Mouse (Mus musculus) neural tube, embryonic 13.5 days (tissue): ENCODE measurements around the gene F7. TPM values are rescaled to one million over a fixed set of nuclear protein-coding genes. Genes with fewer than 3 reads are reported as not detected.

Experiments used
- ATAC-seq: fragments of 200-750 bp; cut with Nextera tagmentation; 2 replicates; pipeline ENCODE4 v1.8.0; 2017; ENCODE audit warnings: low read depth, mild to moderate bottlenecking, moderate TSS enrichment, moderate library complexity
- H3K27ac ChIP-seq: fragments of 300-500 bp; sonication (generic); replicated peaks from 2 replicates; pipeline ENCODE4 v1.5.1; 2015; ENCODE audit warnings: moderate library complexity, mild to moderate bottlenecking, inconsistent platforms
- H3K27me3 ChIP-seq: fragments of 300-500 bp; sonication (generic); 2 replicates; pipeline ENCODE4 v1.6.1; 2015; ENCODE audit warnings: mild to moderate bottlenecking, inconsistent platforms
- H3K36me3 ChIP-seq: fragments of 300-500 bp; sonication (generic); 2 replicates; pipeline ENCODE4 v1.6.1; 2015; ENCODE audit warnings: mild to moderate bottlenecking, inconsistent platforms
- H3K4me1 ChIP-seq: fragments of 300-500 bp; sonication (generic); replicated peaks from 2 replicates; pipeline ENCODE4 v1.6.1; 2015; ENCODE audit warnings: inconsistent platforms
- H3K4me2 ChIP-seq: fragments of 300-500 bp; sonication (generic); 2 replicates; pipeline ENCODE4 v1.6.1; 2015; ENCODE audit warnings: inconsistent platforms, mild to moderate bottlenecking, moderate library complexity
- H3K4me3 ChIP-seq: fragments of 300-500 bp; sonication (generic); 2 replicates; pipeline ENCODE4 v1.5.1; 2015; ENCODE audit warnings: mild to moderate bottlenecking, inconsistent platforms
- H3K9ac ChIP-seq: fragments of 300-500 bp; sonication (generic); 2 replicates; pipeline ENCODE4 v1.6.1; 2015; ENCODE audit warnings: moderate library complexity, mild to moderate bottlenecking, inconsistent platforms
- H3K9me3 ChIP-seq: fragments of 300-500 bp; sonication (generic); 2 replicates; pipeline ENCODE4 v1.6.1; 2016; ENCODE audit warnings: inconsistent platforms
- WGBS: fragments of 180-500 bp; shearing (Covaris S2); methylation state at CpG from one replicate; pipeline ENCODE4 v1.1.7; 2015; 5-methylcytosine and 5-hydroxymethylcytosine counted together
- polyA plus RNA-seq: library from polyadenylated mRNA; unstranded; fragments of >200 nt; fragmentation: Nextera tagmentation; extraction: Ambion mirVana; gene quantifications from 2 replicates; pipeline ENCODE4 v1.2.1, GENCODE M21; 2015

The F7 gene
- 0.10 TPM in 1 of 2 replicates, not detected in the other for polyA plus RNA-seq

DNA sequence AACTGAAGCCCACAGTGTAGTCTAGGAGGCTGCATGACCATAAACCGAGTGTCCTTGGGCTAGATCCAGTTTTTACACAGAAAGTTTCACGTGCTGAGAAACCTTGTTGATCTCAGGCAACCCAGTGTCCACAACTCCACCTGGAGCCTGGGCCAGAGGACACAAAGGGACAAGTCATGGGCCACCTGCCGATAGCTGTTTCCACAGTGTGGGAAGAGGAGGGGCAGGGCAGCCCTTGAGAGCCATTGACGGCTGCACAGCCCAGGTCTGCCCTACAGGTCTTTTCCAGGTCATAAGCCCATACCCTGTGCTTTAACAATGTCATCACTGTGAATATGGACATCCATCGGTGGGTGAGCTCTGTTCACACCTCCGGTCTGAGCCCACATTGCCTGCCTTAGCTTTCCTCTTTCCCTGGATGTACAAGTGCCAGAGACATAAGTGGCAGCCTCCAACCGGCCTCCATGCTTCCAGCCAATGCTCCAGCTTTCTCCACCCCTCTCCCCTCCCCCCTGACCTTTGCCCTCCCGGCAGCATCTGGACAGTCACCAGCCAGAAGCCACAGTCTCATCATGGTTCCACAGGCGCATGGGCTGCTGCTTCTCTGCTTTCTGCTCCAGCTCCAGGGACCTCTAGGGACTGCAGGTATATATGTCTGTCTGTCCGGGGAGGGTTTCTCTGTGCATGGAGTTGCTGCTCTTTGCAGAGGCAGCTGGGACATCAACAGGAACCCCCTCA, at the start of gene F7:
Gene F7 (plus strand): TSS at position 548 of the 738 bp plus-strand sequence.
- Histone ChIP-seq H3K4me3 (no peak within 1 kb of the TSS), H3K4me2 (no peak within 1 kb of the TSS), H3K9ac (no peak within 1 kb of the TSS), H3K9me3 (no peaks in the 10 kb centered on the region), H3K4me1 (no peaks in the 10 kb centered on the region), H3K27me3 (no peaks in the 10 kb centered on the region), H3K27ac (no peak within 1 kb of the TSS), H3K36me3 (peaks cover 10% of the 10 kb centered on the region)
- 70% methylated on average over 10 of the region's 10 CpGs for WGBS
- 0 out of 2 replicates have a peak, but pooled peaks have one; percentile 8 for ATAC-seq

GRCm38 (mm10) chr8:12976290-12976689, 49.5 kb upstream of the F7 start:
- H3K36me3 ChIP-seq, result peaks cover 88% of the 10 kb centered on the region
- no peak overlapping the region for H3K27ac ChIP-seq
- H3K4me2 ChIP-seq, result no peak overlapping the region
- 84% methylated on average over 11 of the region's 11 CpGs for WGBS
- H3K9me3 ChIP-seq, result no peaks in the 10 kb centered on the region
- no peaks in the 10 kb centered on the region for H3K27me3 ChIP-seq
- no peaks in the 10 kb centered on the region; the same call in none of the 2 replicates for H3K4me1 ChIP-seq
- no peak overlapping the region for H3K4me3 ChIP-seq
- no peak for ATAC-seq
- H3K9ac ChIP-seq, result no peak overlapping the region

GRCm38 (mm10) chr8:12976723-12977122, 49.1 kb upstream of the F7 start:
- no peak overlapping the region for H3K9ac ChIP-seq
- ATAC-seq, result no peak
- H3K27ac ChIP-seq, result no peak overlapping the region
- H3K4me1 ChIP-seq, result no peaks in the 10 kb centered on the region; the same call in none of the 2 replicates
- H3K4me2 ChIP-seq, result no peak overlapping the region
- H3K36me3 ChIP-seq, result peaks cover 92% of the 10 kb centered on the region
- H3K4me3 ChIP-seq, result no peak overlapping the region
- H3K9me3 ChIP-seq, result no peaks in the 10 kb centered on the region
- no peaks in the 10 kb centered on the region for H3K27me3 ChIP-seq
- 59% methylated on average over 5 of the region's 5 CpGs for WGBS

- no peak overlapping the region for H3K9ac ChIP-seq
- 82% methylated on average over 12 of the region's 12 CpGs for WGBS
- H3K27ac ChIP-seq, result no peak overlapping the region
- no peak for ATAC-seq
- no peaks in the 10 kb centered on the region for H3K9me3 ChIP-seq
- no peak overlapping the region for H3K4me3 ChIP-seq
- peaks cover 98% of the 10 kb centered on the region for H3K36me3 ChIP-seq
- no peaks in the 10 kb centered on the region; the same call in none of the 2 replicates for H3K4me1 ChIP-seq
- no peak overlapping the region for H3K4me2 ChIP-seq
- H3K27me3 ChIP-seq, result no peaks in the 10 kb centered on the region
Measured at GRCm38 (mm10) chr8:12977325-12977724, 48.5 kb upstream of the F7 start.

DNA sequence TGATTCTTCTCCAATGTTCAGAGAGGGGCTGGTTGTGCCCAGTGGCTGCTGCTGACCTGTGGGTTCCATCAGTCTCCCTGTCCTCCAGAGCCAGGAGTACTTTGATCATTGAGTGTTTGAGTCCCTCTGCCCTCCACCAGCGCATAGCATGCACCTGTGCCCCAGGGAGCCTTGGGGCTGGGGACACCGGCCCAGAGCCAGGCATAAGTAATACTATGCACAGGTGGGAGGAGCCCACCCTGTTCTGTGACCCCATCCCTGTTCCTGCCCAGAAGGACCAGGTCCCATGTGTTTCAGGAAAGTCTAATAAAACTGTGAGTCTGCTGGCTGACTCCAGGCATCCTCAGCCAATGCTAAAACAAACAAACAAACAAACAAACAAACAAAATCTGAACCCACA, 47.5 kb upstream of the F7 start:
- H3K36me3 ChIP-seq, result peaks cover 96% of the 10 kb centered on the region
- H3K27me3 ChIP-seq, result no peaks in the 10 kb centered on the region
- no peak for ATAC-seq
- H3K4me1 ChIP-seq, result peaks cover 4% of the 10 kb centered on the region; the same call in 1 of the 2 replicates
- no peak overlapping the region for H3K9ac ChIP-seq
- no peaks in the 10 kb centered on the region for H3K9me3 ChIP-seq
- H3K4me3 ChIP-seq, result no peak overlapping the region
- no peak overlapping the region for H3K27ac ChIP-seq
- no peak overlapping the region for H3K4me2 ChIP-seq
- 51% methylated on average over 2 of the region's 2 CpGs for WGBS

DNA sequence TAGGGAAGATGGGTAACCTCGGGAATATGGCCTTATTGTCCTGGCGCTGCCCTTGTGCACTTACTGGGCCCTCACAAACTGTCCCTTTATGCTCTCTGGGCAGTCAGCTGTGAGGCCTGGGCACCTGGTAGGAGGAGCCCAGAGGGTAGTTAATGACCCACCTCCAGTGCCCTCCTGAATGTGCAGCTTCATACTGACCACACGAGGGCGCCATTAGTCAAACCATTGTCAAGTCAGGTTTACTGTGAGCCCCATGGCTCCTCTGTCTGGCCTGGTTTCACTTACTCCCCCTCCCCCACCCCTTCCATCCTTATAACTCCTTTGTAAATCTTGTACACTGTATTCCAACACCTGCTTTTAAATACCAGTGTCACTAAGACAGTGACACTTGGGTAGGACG, 47.1 kb upstream of the F7 start:
- H3K9me3 ChIP-seq, result no peaks in the 10 kb centered on the region
- ATAC-seq, result peak; percentile 20; the same call in 1 of the 2 replicates
- no peak overlapping the region for H3K9ac ChIP-seq
- H3K4me3 ChIP-seq, result no peak overlapping the region
- peaks cover 8% of the 10 kb centered on the region; the same call in 1 of the 2 replicates for H3K4me1 ChIP-seq
- H3K27me3 ChIP-seq, result no peaks in the 10 kb centered on the region
- H3K36me3 ChIP-seq, result peaks cover 92% of the 10 kb centered on the region
- WGBS, result 28% methylated on average over 5 of the region's 5 CpGs
- H3K27ac ChIP-seq, result no peak overlapping the region
- H3K4me2 ChIP-seq, result no peak overlapping the region

DNA sequence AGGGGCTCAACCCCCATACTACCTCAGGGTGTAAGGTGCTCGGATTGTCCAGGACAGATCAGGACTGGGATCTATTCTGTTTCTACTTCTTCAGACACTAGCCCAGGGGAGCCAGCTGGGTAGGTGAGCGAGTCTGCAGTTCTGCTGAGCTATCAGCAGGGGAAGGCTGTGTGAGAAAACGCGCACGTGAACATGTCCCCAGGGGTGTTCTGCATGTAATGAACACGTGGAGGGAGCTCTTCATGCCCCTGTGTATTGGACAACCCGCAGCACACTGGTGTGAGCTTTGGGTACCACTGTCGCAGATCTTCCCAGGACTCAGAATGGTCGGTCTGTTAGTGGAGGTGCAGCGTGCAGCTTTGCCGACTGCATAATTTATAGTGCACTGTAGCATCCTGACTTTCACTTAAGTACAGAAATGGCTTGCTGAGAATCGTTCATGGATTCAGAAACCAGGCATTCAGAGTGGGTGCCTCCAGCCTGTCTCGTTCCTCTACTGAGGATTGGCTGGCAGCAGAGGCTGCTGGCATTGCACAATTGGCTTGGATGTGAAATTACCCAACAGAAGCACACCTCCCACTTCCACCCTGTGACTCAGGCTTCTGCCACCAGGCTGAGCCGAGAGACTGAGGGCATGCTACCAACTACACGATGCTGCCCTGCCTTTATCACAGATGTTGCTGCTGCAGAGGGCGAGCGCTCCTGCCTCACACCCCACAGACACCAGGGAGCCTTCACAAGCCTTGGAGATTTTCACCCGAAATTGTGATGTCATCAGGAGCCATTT, 42.0 kb upstream of the F7 start:
- peak; percentile 44; the same call in 1 of the 2 replicates for ATAC-seq
- Histone ChIP-seq H3K9me3 (no peaks in the 10 kb centered on the region), H3K4me1 (peaks cover 9% of the 10 kb centered on the region; the same call in 1 of the 2 replicates), H3K27ac (no peak overlapping the region), H3K4me2 (no peak overlapping the region), H3K36me3 (peaks cover 83% of the 10 kb centered on the region), H3K4me3 (no peak overlapping the region), H3K9ac (no peak overlapping the region), H3K27me3 (no peaks in the 10 kb centered on the region)
- 78% methylated on average over 18 of the region's 18 CpGs for WGBS

GRCm38 (mm10) chr8:12984601-12985243, 41.1 kb upstream of the F7 start:
- ATAC-seq, result no peak
- Histone ChIP-seq H3K4me1 (peaks cover 9% of the 10 kb centered on the region; the same call in 1 of the 2 replicates), H3K9ac (no peak overlapping the region), H3K4me3 (no peak overlapping the region), H3K36me3 (peaks cover 82% of the 10 kb centered on the region), H3K27me3 (no peaks in the 10 kb centered on the region), H3K27ac (no peak overlapping the region), H3K4me2 (no peak overlapping the region), H3K9me3 (no peaks in the 10 kb centered on the region)
- WGBS, result 92% methylated on average over 17 of the region's 17 CpGs

GRCm38 (mm10) chr8:12985259-12985658, 40.6 kb upstream of the F7 start:
- H3K9me3 ChIP-seq, result no peaks in the 10 kb centered on the region
- H3K27me3 ChIP-seq, result no peaks in the 10 kb centered on the region
- no peak overlapping the region for H3K4me2 ChIP-seq
- no peak overlapping the region for H3K9ac ChIP-seq
- no peak for ATAC-seq
- WGBS, result 93% methylated on average over 13 of the region's 13 CpGs
- peaks cover 82% of the 10 kb centered on the region for H3K36me3 ChIP-seq
- H3K4me1 ChIP-seq, result peaks cover 9% of the 10 kb centered on the region; the same call in 1 of the 2 replicates
- H3K4me3 ChIP-seq, result no peak overlapping the region
- no peak overlapping the region for H3K27ac ChIP-seq

DNA sequence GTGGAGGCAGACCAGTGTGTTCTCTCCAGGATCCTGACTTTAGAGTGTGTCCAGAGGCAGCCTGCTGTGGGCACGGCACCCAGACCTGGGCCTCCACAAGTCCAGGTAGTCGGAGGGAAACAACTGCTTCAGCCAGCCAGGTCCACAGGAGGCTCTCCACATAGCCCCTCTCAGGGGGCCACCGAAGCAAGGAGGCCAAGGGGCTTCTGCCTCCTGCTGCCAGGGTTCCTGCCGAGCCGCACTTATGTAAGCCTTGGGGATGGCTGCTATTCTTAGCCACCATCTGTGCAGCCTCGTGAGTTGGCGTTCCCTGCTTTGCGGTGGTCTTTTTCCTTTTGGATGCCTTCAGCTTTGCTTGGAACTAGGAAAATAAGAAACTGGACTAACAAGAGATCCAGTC, 38.3 kb upstream of the F7 start:
- 70% methylated on average over 8 of the region's 8 CpGs for WGBS
- H3K4me3 ChIP-seq, result no peak overlapping the region

GRCm38 (mm10) chr8:12988722-12989430, 37.0 kb upstream of the F7 start:
- 78% methylated on average over 13 of the region's 13 CpGs for WGBS
- Histone ChIP-seq H3K36me3 (peaks cover 86% of the 10 kb centered on the region), H3K4me1 (no peaks in the 10 kb centered on the region), H3K27me3 (no peaks in the 10 kb centered on the region), H3K27ac (no peak overlapping the region), H3K9ac (no peak overlapping the region), H3K4me3 (no peak overlapping the region), H3K9me3 (no peaks in the 10 kb centered on the region), H3K4me2 (no peak overlapping the region)
- ATAC-seq, result no peak

More for the DNA sequence above, 38.3 kb upstream of the F7 start:
- H3K4me1 ChIP-seq, result peaks cover 9% of the 10 kb centered on the region; the same call in 1 of the 2 replicates
- no peak for ATAC-seq
- H3K9me3 ChIP-seq, result no peaks in the 10 kb centered on the region
- H3K4me2 ChIP-seq, result no peak overlapping the region
- peaks cover 77% of the 10 kb centered on the region for H3K36me3 ChIP-seq
- no peak overlapping the region for H3K27ac ChIP-seq
- H3K9ac ChIP-seq, result no peak overlapping the region
- no peaks in the 10 kb centered on the region for H3K27me3 ChIP-seq
